Mouse (Mus musculus) left cerebral cortex, postnatal 4 days (tissue): ENCODE measurements around the gene Plcxd2. TPM values are rescaled to one million over a fixed set of nuclear protein-coding genes. Genes with fewer than 3 reads are reported as not detected.

Experiments
- DNase-seq: peaks from one replicate; pipeline ENCODE4 v3.0.0-alpha.2; 2022
- intact Hi-C: fragments of 180-260 bp; cut with DNase I; formaldehyde crosslinking; loops from one replicate; pipeline ENCODE4 v1.15.1; 2025
- total RNA-seq, 2 experiments: library from RNA; stranded (reverse); gene quantifications; 2 replicates each; pipeline ENCODE4 v1.2.3; 2021

Plcxd2 gene
- total RNA-seq, 2 experiments from 2014 or later = 72.0 to 77.1 TPM

- intact Hi-C loops = no loop called here
- DNase-seq = no peak
Measured at GRCm38 (mm10) chr16:45942169-45942891, 67.7 kb downstream of the Plcxd2 start.

DNA sequence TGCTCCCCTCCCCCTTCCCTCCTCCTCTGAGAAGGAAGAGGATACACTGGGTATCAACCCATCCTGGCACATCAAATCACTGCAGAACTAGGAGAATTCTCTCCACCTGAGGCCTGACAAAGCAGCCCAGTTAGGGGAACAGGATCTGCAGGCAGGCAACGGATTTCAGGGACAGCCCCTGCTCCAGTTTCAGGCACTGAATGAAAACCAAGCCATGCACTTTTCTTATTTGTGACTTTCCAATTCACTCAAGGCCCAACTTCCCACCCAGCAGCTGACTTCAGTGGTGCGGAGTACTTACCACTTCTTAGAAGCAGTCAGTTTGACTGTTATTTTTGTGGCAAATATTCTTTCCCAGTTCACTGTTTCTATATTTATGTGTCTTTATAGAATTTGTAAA lies 69.3 kb downstream of the Plcxd2 start:
- DNase-seq = no peak
- intact Hi-C loops = no loop called here

DNA sequence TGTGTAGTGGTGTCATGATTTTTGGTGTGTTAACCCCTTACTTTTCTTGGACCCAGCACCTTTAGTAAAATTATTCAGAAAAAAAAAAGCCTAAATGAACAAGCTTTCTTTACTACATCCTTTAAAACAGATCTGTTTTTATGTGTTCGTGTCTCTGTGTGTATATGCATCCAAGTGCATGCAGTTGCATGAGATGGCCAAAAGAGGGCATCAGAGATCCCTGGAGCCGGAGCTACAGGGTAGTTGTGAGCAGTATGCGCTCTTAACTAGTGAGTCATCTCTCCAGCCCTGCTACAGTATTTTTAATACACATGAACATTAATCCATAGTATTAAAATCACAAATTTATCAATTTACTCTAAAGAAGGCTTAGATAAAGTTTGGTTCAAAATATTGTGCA lies 70.6 kb downstream of the Plcxd2 start:
- no peak for DNase-seq
- intact Hi-C loops = no loop called here

- DNase-seq = no peak
- intact Hi-C loops = no loop called here
Measured at GRCm38 (mm10) chr16:45937381-45937780, 72.6 kb downstream of the Plcxd2 start.

GRCm38 (mm10) chr16:45936521-45936920 lies 73.5 kb downstream of the Plcxd2 start:
- intact Hi-C loops = no loop called here

GRCm38 (mm10) chr16:45935956-45936483 lies 74.0 kb downstream of the Plcxd2 start:
- intact Hi-C loops = no loop called here
- DNase-seq = no peak

More at GRCm38 (mm10) chr16:45936521-45936920, 73.5 kb downstream of the Plcxd2 start:
- DNase-seq = no peak

DNA sequence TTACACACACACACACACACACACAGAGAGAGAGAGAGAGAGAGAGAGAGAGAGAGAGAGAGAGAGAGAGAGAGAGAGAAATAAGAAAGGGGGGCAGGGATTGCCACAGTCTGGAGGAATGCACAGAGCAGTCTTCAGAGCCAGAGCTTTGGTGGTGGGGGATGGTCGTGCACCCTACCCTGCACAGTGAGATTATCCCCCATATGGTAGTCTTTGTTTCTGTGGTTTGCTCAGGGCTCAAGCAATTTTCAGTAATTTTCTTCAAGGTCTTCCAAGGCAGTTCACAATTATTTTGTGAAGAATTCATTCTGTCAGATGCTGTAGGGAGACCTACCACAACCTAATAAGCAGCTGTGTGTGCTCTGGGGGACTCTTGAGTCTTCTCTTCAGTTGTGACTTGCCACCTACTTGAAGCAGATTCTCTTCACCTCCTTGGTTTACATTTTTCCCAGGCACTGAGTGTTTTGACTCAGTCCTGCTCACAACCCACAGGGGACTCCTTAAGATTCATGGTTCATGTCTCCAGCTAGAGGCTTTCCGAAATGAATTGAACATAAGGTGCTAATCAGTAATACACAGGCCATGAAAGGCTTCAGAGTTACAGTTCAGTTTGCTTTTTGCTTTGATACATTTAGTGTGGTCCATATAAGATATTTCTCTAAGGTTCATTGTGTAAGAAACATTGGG lies 75.2 kb downstream of the Plcxd2 start:
- intact Hi-C loops = no loop called here
- no peak for DNase-seq

DNA sequence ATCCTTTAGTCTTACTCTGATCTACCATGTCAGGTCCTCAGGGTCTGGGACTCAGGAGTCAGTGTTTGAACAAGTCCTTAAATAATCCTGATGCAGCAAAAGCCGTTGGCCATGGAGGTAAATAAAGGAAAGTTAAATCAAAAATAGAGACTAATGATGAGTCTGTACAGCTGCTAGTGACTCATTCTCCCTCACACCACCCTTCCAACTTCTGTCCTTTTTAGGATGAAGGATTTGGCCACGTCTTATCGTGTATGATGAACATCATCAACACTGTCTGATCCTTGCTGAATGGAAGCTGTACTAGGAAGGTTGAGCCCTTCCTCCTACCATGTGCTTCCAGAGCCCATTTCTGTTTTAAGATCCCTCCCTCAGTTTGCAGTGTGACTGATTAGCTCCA lies 79.7 kb downstream of the Plcxd2 start:
- DNase-seq = no peak
- intact Hi-C loops = no loop called here

DNA sequence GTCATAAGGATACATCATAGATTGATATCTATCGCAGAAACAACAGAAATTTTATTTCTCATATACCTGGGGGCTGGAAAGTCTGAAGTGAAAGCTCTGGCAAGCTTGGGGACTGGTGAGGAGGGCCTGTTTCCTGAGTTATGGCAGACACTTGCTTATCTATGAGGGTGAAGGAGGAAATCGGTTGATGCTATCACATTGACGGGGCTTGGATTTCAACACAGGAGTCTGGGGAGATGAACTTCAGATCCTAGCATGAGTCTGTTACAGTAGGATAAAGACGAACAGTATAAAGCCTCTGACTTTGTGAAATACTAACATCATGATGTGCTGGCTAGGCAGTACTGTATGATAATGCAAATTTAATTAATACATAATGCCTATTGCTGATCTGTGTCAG lies 81.9 kb downstream of the Plcxd2 start:
- DNase-seq = no peak
- intact Hi-C loops = no loop called here

- intact Hi-C loops = no loop called here
Measured at GRCm38 (mm10) chr16:45927601-45928000, 82.4 kb downstream of the Plcxd2 start.

DNA sequence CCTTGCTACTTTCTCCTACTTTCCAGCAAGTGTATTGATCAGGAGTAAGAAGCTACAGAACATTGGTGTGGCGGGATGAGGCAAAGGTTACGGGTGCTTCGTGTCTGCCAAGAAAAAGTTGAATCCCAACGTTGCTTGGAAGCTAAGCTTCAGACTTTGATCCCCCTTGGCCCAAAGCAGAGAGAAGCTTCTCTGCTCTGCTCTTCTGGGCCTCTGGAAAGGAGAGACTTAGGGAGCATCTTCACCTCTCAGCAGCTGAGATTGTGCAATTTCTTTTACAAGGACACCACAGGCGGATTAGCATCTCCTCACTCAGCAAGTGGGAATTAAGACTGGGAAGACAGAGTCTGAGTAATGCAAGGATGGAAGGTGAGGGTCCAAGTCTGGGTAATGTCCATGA lies 83.1 kb downstream of the Plcxd2 start:
- intact Hi-C loops = no loop called here
- no peak for DNase-seq

More at GRCm38 (mm10) chr16:45927601-45928000, 82.4 kb downstream of the Plcxd2 start:
- DNase-seq = no peak

- intact Hi-C loops = no loop called here
- no peak for DNase-seq
Measured at GRCm38 (mm10) chr16:45923731-45924424, 86.1 kb downstream of the Plcxd2 start.

DNA sequence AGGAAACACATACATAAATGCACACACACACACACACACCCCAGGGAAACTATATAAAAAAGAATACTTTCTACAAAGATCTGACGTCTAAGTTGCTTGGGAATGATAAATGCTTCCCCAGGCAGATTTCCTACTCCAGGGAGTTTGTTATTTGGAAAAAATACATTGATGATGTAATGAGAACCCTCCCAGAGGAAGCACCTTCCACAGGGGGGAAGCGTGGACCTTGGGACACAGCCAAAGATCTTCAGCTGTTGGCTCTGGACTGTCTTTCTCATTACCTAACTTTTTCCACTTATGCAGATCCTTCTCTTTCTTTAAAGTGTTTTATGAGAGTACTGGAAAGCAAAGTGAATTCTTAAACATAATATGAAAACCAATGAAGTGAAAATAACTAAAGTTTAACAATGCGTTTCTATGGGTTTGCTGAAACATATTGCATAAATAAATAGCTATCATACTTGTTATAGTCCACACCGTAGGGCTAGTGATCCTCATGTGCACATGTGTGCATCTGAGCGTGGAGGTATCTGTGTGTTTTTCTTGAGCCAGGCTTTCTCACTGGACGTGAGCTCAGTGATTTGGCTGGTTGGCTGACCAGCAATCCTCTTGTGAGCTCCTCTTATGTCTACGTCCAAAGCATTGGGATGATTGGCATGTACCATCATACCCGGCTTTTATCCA lies 87.3 kb downstream of the Plcxd2 start:
- intact Hi-C loops = no loop called here

GRCm38 (mm10) chr16:45919572-45919971 lies 90.4 kb downstream of the Plcxd2 start:
- intact Hi-C loops = no loop called here
- peak; percentile 3 for DNase-seq

More for the DNA sequence above, 87.3 kb downstream of the Plcxd2 start:
- no peak for DNase-seq

Other genes with a start within 250 kb of the Plcxd2 start
- gene Phldb2, start 56.6 kb downstream of the Plcxd2 start, total RNA-seq = 10 to 100 TPM; 10.9 to 11.9 TPM
- under 1 TPM in 1 of 2 experiments, not detected in 1; 0.16 TPM for gene Cd96, start 110.0 kb upstream of the Plcxd2 start, total RNA-seq
- 10 to 100 TPM; 16.7 to 18.1 TPM for gene Gm4737, start 144.9 kb upstream of the Plcxd2 start, total RNA-seq